Mouse (Mus musculus) stomach, postnatal 0 days (tissue): ENCODE measurements at regions not wholly inside any gene's neighbourhood (a gene's known extent, or its start where the extent isn't known, plus 50 kb on each side); places are given as distances from the start of the nearest gene placed in this dataset.

Experiments
- ATAC-seq: fragments of 200-750 bp; cut with Nextera tagmentation; 2 replicates; pipeline ENCODE4 v1.8.0; 2017; ENCODE audit not compliant: low FRiP score, low TSS enrichment
- DNase-seq: peaks from one replicate; pipeline ENCODE4 v3.0.0-alpha.2; 2016; ENCODE audit warnings: low spot score
- H3K27ac ChIP-seq: fragments of 300-500 bp; sonication (generic); replicated peaks from 2 replicates; pipeline ENCODE4 v1.5.1; 2014; ENCODE audit warnings: mild to moderate bottlenecking, control low read depth
- H3K27me3 ChIP-seq: fragments of 300-500 bp; sonication (generic); 2 replicates; pipeline ENCODE4 v1.6.1; 2014; ENCODE audit warnings: low read length; ENCODE audit not compliant: control insufficient read depth, insufficient read depth
- H3K36me3 ChIP-seq: fragments of 300-500 bp; sonication (generic); 2 replicates; pipeline ENCODE4 v1.6.1; 2014; ENCODE audit warnings: low read length, mixed read lengths; ENCODE audit not compliant: control insufficient read depth, insufficient read depth
- H3K4me1 ChIP-seq: fragments of 300-500 bp; sonication (generic); replicated peaks from 2 replicates; pipeline ENCODE4 v1.6.1; 2014; ENCODE audit warnings: antibody characterized with exemption; ENCODE audit not compliant: control insufficient read depth, insufficient read depth
- H3K4me2 ChIP-seq: fragments of 300-500 bp; sonication (generic); replicated peaks from 2 replicates; pipeline ENCODE4 v1.6.1; 2014; ENCODE audit warnings: low read depth, mild to moderate bottlenecking, control low read depth, moderate library complexity
- H3K4me3 ChIP-seq: fragments of 300-500 bp; sonication (generic); 2 replicates; pipeline ENCODE4 v1.5.1; 2014; ENCODE audit warnings: low read depth, low read length, control low read depth
- H3K9ac ChIP-seq: fragments of 300-500 bp; sonication (generic); 2 replicates; pipeline ENCODE4 v1.6.1; 2014; ENCODE audit warnings: mild to moderate bottlenecking, low read length, control low read depth, mixed read lengths
- H3K9me3 ChIP-seq: fragments of 300-500 bp; sonication (generic); 2 replicates; pipeline ENCODE4 v1.6.1; 2016; ENCODE audit warnings: low read length; ENCODE audit not compliant: control insufficient read depth
- CTCF ChIP-seq: IDR thresholded peaks from 2 replicates; pipeline ENCODE4 v1.5.1; 2016; ENCODE audit warnings: antibody characterized with exemption, low read depth, mild to moderate bottlenecking, moderate library complexity
- EP300 ChIP-seq: optimal IDR thresholded peaks from 2 replicates; pipeline ENCODE3; 2016; ENCODE audit warnings: antibody characterized with exemption
- WGBS: fragments of 180-500 bp; shearing (Covaris S2); extraction: QIAGEN DNeasy Blood & Tissue Kit; methylation state at CpG from one replicate; pipeline ENCODE4 v1.1.7; 2014; 5-methylcytosine and 5-hydroxymethylcytosine counted together

DNA sequence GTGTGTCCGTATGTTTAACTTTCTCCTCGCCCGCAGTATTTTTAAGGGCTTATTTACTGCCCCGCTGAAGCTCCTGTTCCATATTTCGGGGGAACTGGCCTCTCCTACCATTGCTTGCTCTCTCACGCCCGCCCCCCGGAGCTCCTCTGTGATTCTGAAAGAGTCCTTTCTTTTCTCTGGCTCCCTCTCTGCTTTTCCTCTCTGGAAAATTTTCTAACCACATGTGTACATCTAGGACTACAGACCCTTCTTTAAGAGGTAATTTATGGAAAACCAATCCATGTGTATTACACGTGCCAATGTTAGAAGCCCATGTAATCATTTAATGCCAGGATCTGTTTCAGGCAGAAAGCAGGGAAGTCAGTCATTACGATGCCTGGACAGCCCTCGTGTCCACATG lies 106.6 kb upstream of the Oxgr1 start:
- DNase-seq (no peak), ATAC-seq (no peak)
- H3K9me3 ChIP-seq = no peaks in the 10 kb centered on the region
- H3K4me1 ChIP-seq = no peaks in the 10 kb centered on the region
- H3K4me2 ChIP-seq = no peak overlapping the region
- no peaks in the 10 kb centered on the region for H3K36me3 ChIP-seq
- 78% methylated on average over 11 of the region's 11 CpGs for WGBS
- no peak overlapping the region for H3K9ac ChIP-seq
- no peak overlapping the region for H3K4me3 ChIP-seq
- no peak overlapping the region for H3K27ac ChIP-seq
- TF ChIP-seq EP300 (no peak), CTCF (no peak)
- no peaks in the 10 kb centered on the region for H3K27me3 ChIP-seq

- Histone ChIP-seq H3K4me2 (no peak overlapping the region), H3K4me3 (no peak overlapping the region), H3K4me1 (no peaks in the 10 kb centered on the region), H3K27ac (no peak overlapping the region), H3K9me3 (no peaks in the 10 kb centered on the region), H3K36me3 (no peaks in the 10 kb centered on the region), H3K27me3 (no peaks in the 10 kb centered on the region), H3K9ac (no peak overlapping the region)
- DNase-seq = no peak
- TF ChIP-seq CTCF (no peak), EP300 (no peak)
- no peak for ATAC-seq
- WGBS = 82% methylated on average over 11 of the region's 11 CpGs
These were observed 107.1 kb upstream of the Oxgr1 start for GRCm38 (mm10) chr14:120149341-120149741.

DNA sequence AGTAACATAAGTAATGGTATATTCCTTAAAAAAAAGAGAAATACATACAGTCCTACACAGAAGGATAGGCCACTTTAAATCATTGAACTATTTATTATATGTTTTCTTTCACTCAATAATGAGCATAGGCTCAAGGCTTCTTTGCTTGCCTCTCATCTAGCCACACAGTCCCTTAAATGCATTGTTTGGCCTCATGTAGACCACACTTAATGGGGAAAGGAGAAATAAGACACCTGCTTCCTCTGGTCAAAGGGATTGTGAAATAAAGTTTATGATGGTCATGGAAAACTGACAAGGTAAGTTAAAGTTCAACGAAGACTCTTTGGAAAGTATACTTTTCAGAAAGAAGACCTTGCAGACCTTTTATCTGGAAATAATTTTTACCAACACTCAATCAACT lies 108.4 kb upstream of the Oxgr1 start:
- DNase-seq (no peak), ATAC-seq (no peak)
- 57% methylated on average over 1 of the region's 1 CpGs for WGBS
- Histone ChIP-seq H3K27me3 (no peaks in the 10 kb centered on the region), H3K36me3 (no peaks in the 10 kb centered on the region), H3K9ac (no peak overlapping the region), H3K4me1 (peaks cover 2% of the 10 kb centered on the region; the same call in 1 of the 2 replicates), H3K27ac (no peak overlapping the region), H3K4me3 (no peak overlapping the region), H3K4me2 (no peak overlapping the region), H3K9me3 (no peaks in the 10 kb centered on the region)
- no peak for TF ChIP-seq CTCF

GRCm38 (mm10) chr14:120154413-120154812 lies 112.2 kb upstream of the Oxgr1 start:
- Histone ChIP-seq H3K4me1 (peaks cover 5% of the 10 kb centered on the region), H3K9me3 (no peaks in the 10 kb centered on the region)
- 67% methylated on average over 7 of the region's 7 CpGs for WGBS

GRCm38 (mm10) chr14:120164184-120164583 lies 111.3 kb upstream of the Mbnl2 start:
- ATAC-seq (peak; percentile 60; the same call in 1 of the 2 replicates), DNase-seq (no peak)
- no peak overlapping the region for H3K9ac ChIP-seq
- no peaks in the 10 kb centered on the region for H3K4me1 ChIP-seq
- H3K4me3 ChIP-seq = no peak overlapping the region
- H3K9me3 ChIP-seq = no peaks in the 10 kb centered on the region
- no peaks in the 10 kb centered on the region for H3K36me3 ChIP-seq
- H3K27me3 ChIP-seq = no peaks in the 10 kb centered on the region
- H3K4me2 ChIP-seq = no peak overlapping the region
- no peak for TF ChIP-seq EP300
- no peak for TF ChIP-seq CTCF
- 44% methylated on average over 2 of the region's 2 CpGs for WGBS
- H3K27ac ChIP-seq = no peak overlapping the region

More at GRCm38 (mm10) chr14:120154413-120154812, 112.2 kb upstream of the Oxgr1 start:
- no peak for DNase-seq
- no peak overlapping the region for H3K4me2 ChIP-seq
- H3K9ac ChIP-seq = no peak overlapping the region
- no peak overlapping the region for H3K27ac ChIP-seq
- H3K27me3 ChIP-seq = no peaks in the 10 kb centered on the region
- no peak overlapping the region for H3K4me3 ChIP-seq
- no peak for ATAC-seq
- no peaks in the 10 kb centered on the region for H3K36me3 ChIP-seq
- no peak for TF ChIP-seq CTCF
- TF ChIP-seq EP300 = no peak

DNA sequence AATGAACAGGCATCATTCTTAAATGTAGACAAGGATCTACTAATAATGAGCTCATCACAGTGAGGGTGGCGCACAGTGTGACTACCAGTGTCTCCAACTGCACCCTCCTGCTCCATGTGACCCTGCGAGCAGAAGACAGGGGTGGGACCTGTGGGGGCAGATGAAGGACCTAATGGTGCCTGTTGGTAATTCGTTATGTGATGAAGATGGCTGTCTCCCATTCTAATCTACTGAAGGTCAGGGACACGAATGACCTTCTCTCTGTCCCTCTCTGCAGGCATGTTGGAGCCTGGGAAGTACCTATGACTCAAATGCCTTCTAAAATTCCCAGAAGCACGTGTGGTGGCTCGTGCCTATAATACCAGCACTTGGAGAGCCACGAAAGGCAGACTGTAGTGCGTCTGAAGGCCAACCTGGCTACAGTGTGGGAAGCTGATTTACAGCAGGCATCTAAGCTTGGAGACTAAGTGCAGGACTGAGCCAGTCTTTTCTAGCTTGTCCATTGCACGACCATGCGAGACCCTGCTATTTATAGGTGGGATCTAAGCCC lies 109.9 kb upstream of the Mbnl2 start:
- Histone ChIP-seq H3K27ac (no peak overlapping the region), H3K4me1 (no peaks in the 10 kb centered on the region), H3K36me3 (no peaks in the 10 kb centered on the region), H3K4me3 (no peak overlapping the region), H3K27me3 (no peaks in the 10 kb centered on the region), H3K9me3 (no peaks in the 10 kb centered on the region), H3K9ac (no peak overlapping the region), H3K4me2 (no peak overlapping the region)
- ATAC-seq (no peak), DNase-seq (no peak)
- TF ChIP-seq CTCF (no peak), EP300 (no peak)
- WGBS = 81% methylated on average over 10 of the region's 10 CpGs
